Mouse (Mus musculus): ENCODE data around the gene Ctns. TPM values are rescaled to one million over a fixed set of nuclear protein-coding genes. Genes with fewer than 3 reads are reported as not detected.

Ctns gene
- polyA plus RNA-seq, 1 experiment from 2014 or later = 15.6 TPM

DNA sequence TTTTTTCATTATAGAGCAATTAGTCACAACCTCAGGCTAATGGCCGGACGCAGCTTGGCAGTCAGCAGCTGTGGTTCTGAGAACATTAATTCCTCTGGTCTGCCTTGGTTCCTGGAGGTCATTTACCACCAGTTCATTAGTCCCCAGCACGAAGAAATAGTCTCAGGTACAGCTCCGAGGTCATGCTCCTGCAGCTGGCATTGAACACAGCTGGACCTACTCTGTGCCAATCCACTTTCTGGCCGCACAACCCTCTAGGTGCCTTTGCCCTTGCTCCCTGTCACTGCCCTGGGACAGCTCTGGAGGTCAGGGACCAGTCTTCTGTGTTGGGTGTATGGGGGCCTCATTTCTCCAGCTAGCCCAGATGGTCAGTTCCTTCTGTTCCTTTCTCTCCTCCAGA, 30.0 kb upstream of the Ctns start:
- Histone ChIP-seq H3K27me3 (replicated peaks; ENCODE audit: control insufficient read depth, insufficient read depth, low read length) (no peaks in the 10 kb centered on the region), H3K36me3 (ENCODE audit: control insufficient read depth, insufficient read depth, low read length) (no peaks in the 10 kb centered on the region), H3K4me1 (replicated peaks; ENCODE audit: control insufficient read depth, insufficient read depth, low read length) (no peaks in the 10 kb centered on the region), H3K27ac (ENCODE audit: low read depth) (no peak overlapping the region), H3K9ac (ENCODE audit: low read length) (no peak overlapping the region), H3K9me3 (ENCODE audit: control insufficient read depth, low read length) (no peaks in the 10 kb centered on the region), H3K4me3 (ENCODE audit: low read depth, low read length) (no peak overlapping the region), H3K4me2 (ENCODE audit: low read length) (no peak overlapping the region)
- no peak for DNase-seq (ENCODE audit: low spot score)
- WGBS = 84% methylated on average over 5 of the region's 5 CpGs
- no peak for ATAC-seq (replicated peaks; ENCODE audit: low FRiP score, low TSS enrichment, low read depth)

- DNase-seq (ENCODE audit: low spot score) = no peak
- Histone ChIP-seq H3K4me2 (ENCODE audit: low read length) (no peak overlapping the region), H3K27me3 (replicated peaks; ENCODE audit: control insufficient read depth, insufficient read depth, low read length) (no peaks in the 10 kb centered on the region), H3K4me1 (replicated peaks; ENCODE audit: control insufficient read depth, insufficient read depth, low read length) (no peaks in the 10 kb centered on the region), H3K36me3 (ENCODE audit: control insufficient read depth, insufficient read depth, low read length) (no peaks in the 10 kb centered on the region), H3K9me3 (ENCODE audit: control insufficient read depth, low read length) (no peaks in the 10 kb centered on the region), H3K9ac (ENCODE audit: low read length) (no peak overlapping the region), H3K27ac (ENCODE audit: low read depth) (no peak overlapping the region), H3K4me3 (ENCODE audit: low read depth, low read length) (no peak overlapping the region)
- no peak for ATAC-seq (replicated peaks; ENCODE audit: low FRiP score, low TSS enrichment, low read depth)
- WGBS = 89% methylated on average over 6 of the region's 6 CpGs
Measured at GRCm38 (mm10) chr11:73225856-73226255, 27.0 kb upstream of the Ctns start.

DNA sequence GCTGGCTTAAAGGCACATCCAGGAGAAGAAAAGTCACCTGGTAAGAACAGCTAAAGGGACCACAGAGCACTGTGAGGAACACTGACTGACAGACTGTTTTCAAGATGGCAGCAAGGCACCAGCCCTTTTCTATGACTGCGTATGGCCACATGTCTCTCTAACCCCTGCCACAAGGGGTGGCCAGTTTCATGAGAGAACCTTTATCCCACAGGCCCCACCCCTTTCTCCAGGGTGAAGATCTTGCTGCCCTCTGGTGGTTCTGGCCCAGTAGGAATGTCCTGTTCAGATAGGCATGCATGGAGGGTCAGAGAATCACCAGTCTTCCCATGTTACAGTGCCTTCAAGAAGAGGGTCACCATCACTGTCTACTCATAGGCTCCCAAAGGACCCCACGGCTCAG, 25.1 kb upstream of the Ctns start:
- no peak overlapping the region for H3K4me2 ChIP-seq (ENCODE audit: low read length)
- no peak overlapping the region for H3K27ac ChIP-seq (ENCODE audit: low read depth)
- no peak for ATAC-seq (replicated peaks; ENCODE audit: low FRiP score, low TSS enrichment, low read depth)
- H3K36me3 ChIP-seq (ENCODE audit: control insufficient read depth, insufficient read depth, low read length) = no peaks in the 10 kb centered on the region
- no peaks in the 10 kb centered on the region for H3K4me1 ChIP-seq (replicated peaks; ENCODE audit: control insufficient read depth, insufficient read depth, low read length)
- no peaks in the 10 kb centered on the region for H3K27me3 ChIP-seq (replicated peaks; ENCODE audit: control insufficient read depth, insufficient read depth, low read length)
- H3K4me3 ChIP-seq (ENCODE audit: low read depth, low read length) = no peak overlapping the region
- DNase-seq (ENCODE audit: low spot score) = no peak
- H3K9me3 ChIP-seq (ENCODE audit: control insufficient read depth, low read length) = no peaks in the 10 kb centered on the region
- no peak overlapping the region for H3K9ac ChIP-seq (ENCODE audit: low read length)
- 78% methylated on average over 2 of the region's 2 CpGs for WGBS

DNA sequence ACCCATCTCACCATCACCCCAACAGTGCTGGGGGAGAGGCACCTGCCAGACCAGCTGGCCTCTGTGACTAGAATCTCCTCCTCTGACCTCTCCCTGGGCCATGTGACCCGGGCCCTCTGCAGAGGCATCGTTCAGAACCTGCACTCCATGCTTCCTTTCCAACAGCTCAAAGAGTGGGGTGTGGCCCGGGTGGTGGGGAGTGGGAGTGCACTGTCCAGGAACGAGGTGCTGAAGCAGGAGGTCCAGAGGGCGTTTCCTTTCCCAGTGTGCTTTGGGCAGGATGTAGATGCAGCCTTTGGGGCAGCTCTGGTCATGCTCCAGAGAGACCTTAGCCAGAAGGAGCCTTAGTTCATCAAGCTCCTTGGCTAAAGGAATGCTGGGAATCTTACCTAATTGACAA, 24.0 kb upstream of the Ctns start:
- WGBS = 25% methylated on average over 5 of the region's 5 CpGs
- H3K4me3 ChIP-seq (ENCODE audit: low read depth, low read length) = no peak overlapping the region
- H3K27ac ChIP-seq (ENCODE audit: low read depth) = no peak overlapping the region
- DNase-seq (ENCODE audit: low spot score) (no peak), ATAC-seq (replicated peaks; ENCODE audit: low FRiP score, low TSS enrichment, low read depth) (no peak)
- H3K36me3 ChIP-seq (ENCODE audit: control insufficient read depth, insufficient read depth, low read length) = no peaks in the 10 kb centered on the region
- H3K9me3 ChIP-seq (ENCODE audit: control insufficient read depth, low read length) = no peaks in the 10 kb centered on the region
- H3K4me1 ChIP-seq (replicated peaks; ENCODE audit: control insufficient read depth, insufficient read depth, low read length) = no peaks in the 10 kb centered on the region
- H3K9ac ChIP-seq (ENCODE audit: low read length) = no peak overlapping the region
- H3K4me2 ChIP-seq (ENCODE audit: low read length) = no peak overlapping the region
- H3K27me3 ChIP-seq (replicated peaks; ENCODE audit: control insufficient read depth, insufficient read depth, low read length) = no peaks in the 10 kb centered on the region

- no peak overlapping the region for H3K9ac ChIP-seq (ENCODE audit: low read length)
- H3K36me3 ChIP-seq (ENCODE audit: control insufficient read depth, insufficient read depth, low read length) = no peaks in the 10 kb centered on the region
- no peak overlapping the region for H3K27ac ChIP-seq (ENCODE audit: low read depth)
- H3K4me1 ChIP-seq (replicated peaks; ENCODE audit: control insufficient read depth, insufficient read depth, low read length) = no peaks in the 10 kb centered on the region
- H3K9me3 ChIP-seq (ENCODE audit: control insufficient read depth, low read length) = no peaks in the 10 kb centered on the region
- ATAC-seq (replicated peaks; ENCODE audit: low FRiP score, low TSS enrichment, low read depth) = no peak
- H3K27me3 ChIP-seq (replicated peaks; ENCODE audit: control insufficient read depth, insufficient read depth, low read length) = no peaks in the 10 kb centered on the region
- WGBS = 91% methylated on average over 1 of the region's 1 CpGs
- no peak overlapping the region for H3K4me2 ChIP-seq (ENCODE audit: low read length)
- DNase-seq (ENCODE audit: low spot score) = no peak
- H3K4me3 ChIP-seq (ENCODE audit: low read depth, low read length) = no peak overlapping the region
Measured at GRCm38 (mm10) chr11:73220651-73221050, 21.8 kb upstream of the Ctns start.

DNA sequence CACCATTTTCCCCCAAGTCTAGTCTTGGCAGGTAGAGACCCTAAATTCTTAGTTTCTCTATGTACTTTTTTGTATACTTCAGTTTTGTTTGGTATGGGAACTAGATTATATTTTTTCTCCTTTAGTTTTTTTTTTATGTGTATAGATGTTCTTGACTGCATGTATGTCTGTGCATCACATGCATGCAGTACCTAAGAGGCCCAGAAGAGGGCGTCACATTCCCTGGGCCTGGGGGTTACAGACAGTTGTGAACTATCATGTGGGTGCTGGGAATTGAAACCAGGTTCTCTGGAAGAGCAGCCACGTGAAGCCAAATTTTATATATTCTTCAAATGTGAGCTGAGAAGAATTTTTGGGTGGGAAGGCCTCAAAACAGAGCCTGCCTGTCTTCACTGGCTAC, 20.8 kb upstream of the Ctns start:
- Histone ChIP-seq H3K9me3 (ENCODE audit: control insufficient read depth, low read length) (no peaks in the 10 kb centered on the region), H3K4me1 (replicated peaks; ENCODE audit: control insufficient read depth, insufficient read depth, low read length) (no peaks in the 10 kb centered on the region), H3K9ac (ENCODE audit: low read length) (no peak overlapping the region), H3K4me3 (ENCODE audit: low read depth, low read length) (no peak overlapping the region), H3K27ac (ENCODE audit: low read depth) (no peak overlapping the region), H3K4me2 (ENCODE audit: low read length) (no peak overlapping the region), H3K27me3 (replicated peaks; ENCODE audit: control insufficient read depth, insufficient read depth, low read length) (no peaks in the 10 kb centered on the region), H3K36me3 (ENCODE audit: control insufficient read depth, insufficient read depth, low read length) (no peaks in the 10 kb centered on the region)
- no peak for DNase-seq (ENCODE audit: low spot score)
- 66% methylated on average over 2 of the region's 2 CpGs for WGBS
- no peak for ATAC-seq (replicated peaks; ENCODE audit: low FRiP score, low TSS enrichment, low read depth)

- no peaks in the 10 kb centered on the region for H3K4me1 ChIP-seq (replicated peaks; ENCODE audit: control insufficient read depth, insufficient read depth, low read length)
- no peak for ATAC-seq (replicated peaks; ENCODE audit: low FRiP score, low TSS enrichment, low read depth)
- H3K9me3 ChIP-seq (ENCODE audit: control insufficient read depth, low read length) = no peaks in the 10 kb centered on the region
- H3K4me2 ChIP-seq (ENCODE audit: low read length) = no peak overlapping the region
- no peak overlapping the region for H3K27ac ChIP-seq (ENCODE audit: low read depth)
- no peak for DNase-seq (ENCODE audit: low spot score)
- H3K9ac ChIP-seq (ENCODE audit: low read length) = no peak overlapping the region
- 73% methylated on average over 3 of the region's 3 CpGs for WGBS
- no peaks in the 10 kb centered on the region for H3K27me3 ChIP-seq (replicated peaks; ENCODE audit: control insufficient read depth, insufficient read depth, low read length)
- no peaks in the 10 kb centered on the region for H3K36me3 ChIP-seq (ENCODE audit: control insufficient read depth, insufficient read depth, low read length)
- no peak overlapping the region for H3K4me3 ChIP-seq (ENCODE audit: low read depth, low read length)
Measured at GRCm38 (mm10) chr11:73213956-73214355, 15.1 kb upstream of the Ctns start.

DNA sequence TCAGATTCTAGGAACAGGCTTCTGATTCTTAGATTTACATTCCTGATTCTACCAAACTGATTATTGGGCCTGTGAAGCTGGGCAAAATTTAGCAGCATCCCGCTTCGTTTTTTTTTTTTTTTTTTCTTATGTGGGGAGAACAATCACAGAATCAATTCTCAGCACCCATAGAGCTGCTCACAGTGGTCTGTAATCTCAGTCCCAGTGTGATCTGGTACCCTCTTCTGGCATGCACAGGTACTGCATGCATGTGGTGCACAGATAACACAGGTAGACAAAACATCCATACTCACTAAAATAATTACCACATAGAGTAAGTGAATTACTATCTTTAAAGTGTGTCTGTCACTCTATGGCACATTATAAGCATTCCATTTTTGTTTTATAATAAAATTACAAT, 8.8 kb upstream of the Ctns start:
- H3K27ac ChIP-seq (ENCODE audit: low read depth) = no peak overlapping the region
- ATAC-seq (replicated peaks; ENCODE audit: low FRiP score, low TSS enrichment, low read depth) (no peak), DNase-seq (ENCODE audit: low spot score) (no peak)
- no peaks in the 10 kb centered on the region for H3K27me3 ChIP-seq (replicated peaks; ENCODE audit: control insufficient read depth, insufficient read depth, low read length)
- no peak overlapping the region for H3K4me3 ChIP-seq (ENCODE audit: low read depth, low read length)
- no peak overlapping the region for H3K9ac ChIP-seq (ENCODE audit: low read length)
- H3K36me3 ChIP-seq (ENCODE audit: control insufficient read depth, insufficient read depth, low read length) = no peaks in the 10 kb centered on the region
- no peak overlapping the region for H3K4me2 ChIP-seq (ENCODE audit: low read length)
- WGBS = 85% methylated on average over 2 of the region's 2 CpGs
- no peaks in the 10 kb centered on the region for H3K9me3 ChIP-seq (ENCODE audit: control insufficient read depth, low read length)
- H3K4me1 ChIP-seq (replicated peaks; ENCODE audit: control insufficient read depth, insufficient read depth, low read length) = no peaks in the 10 kb centered on the region

DNA sequence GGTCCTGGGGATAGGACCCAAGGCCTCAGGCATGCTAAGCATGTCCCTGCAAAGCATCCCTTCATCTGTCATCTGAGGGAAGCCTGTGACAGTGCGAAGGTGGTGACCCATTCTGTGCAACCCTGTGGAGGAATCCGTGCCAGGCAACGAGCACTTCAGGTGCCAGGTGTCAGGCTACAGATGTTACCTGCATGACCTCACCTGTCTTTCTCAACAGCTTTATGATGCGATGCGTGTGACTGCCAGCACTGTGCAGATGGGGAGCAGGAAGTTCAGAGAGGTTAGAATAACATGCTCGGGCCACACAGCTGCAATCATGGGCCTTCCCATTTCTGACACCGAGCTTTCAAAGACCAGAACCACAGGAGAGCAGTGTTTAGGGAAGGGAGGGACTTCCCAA, 6.4 kb upstream of the Ctns start:
- ATAC-seq (replicated peaks; ENCODE audit: low FRiP score, low TSS enrichment, low read depth) = no peak; the same call in 1 of the 2 replicates
- Histone ChIP-seq H3K9me3 (ENCODE audit: control insufficient read depth, low read length) (no peaks in the 10 kb centered on the region), H3K4me2 (ENCODE audit: low read length) (no peak overlapping the region), H3K27me3 (replicated peaks; ENCODE audit: control insufficient read depth, insufficient read depth, low read length) (no peaks in the 10 kb centered on the region), H3K4me1 (replicated peaks; ENCODE audit: control insufficient read depth, insufficient read depth, low read length) (no peaks in the 10 kb centered on the region), H3K9ac (ENCODE audit: low read length) (no peak overlapping the region), H3K36me3 (ENCODE audit: control insufficient read depth, insufficient read depth, low read length) (no peaks in the 10 kb centered on the region), H3K27ac (ENCODE audit: low read depth) (no peak overlapping the region), H3K4me3 (ENCODE audit: low read depth, low read length) (no peak overlapping the region)
- no peak for DNase-seq (ENCODE audit: low spot score)
- 79% methylated on average over 7 of the region's 7 CpGs for WGBS

All from intestine, embryonic 14.5 days (tissue).